Mouse (Mus musculus) myocyte (in vitro differentiated cells): ENCODE measurements at regions not wholly inside any gene's neighbourhood (a gene's known extent, or its start where the extent isn't known, plus 50 kb on each side); places are given as distances from the start of the nearest gene placed in this dataset.

Experiments used
- E2F4 ChIP-seq: IDR thresholded peaks from one replicate; pipeline ENCODE4 v1.6.1; 2011; ENCODE audit warnings: mild to moderate bottlenecking, control low read depth, moderate library complexity; ENCODE audit not compliant: insufficient read depth
- MAX ChIP-seq: IDR thresholded peaks from one replicate; pipeline ENCODE4 v1.6.1; 2011; ENCODE audit warnings: low read depth, mild to moderate bottlenecking, control low read depth
- MYOD1 ChIP-seq, 3 experiments: IDR thresholded peaks; one replicate each; pipeline ENCODE4 v1.6.1; 2011; ENCODE audit warnings: control low read depth in 2 of 3, low read depth in 2 of 3, mild to moderate bottlenecking in 2 of 3, moderate library complexity in 1 of 3; ENCODE audit not compliant: insufficient read length in 2 of 3, control insufficient read depth in 1 of 3
- POLR2A ChIP-seq: IDR thresholded peaks from one replicate; pipeline ENCODE4 v1.6.1; 2011; ENCODE audit warnings: low read depth, mild to moderate bottlenecking, control low read depth, moderate library complexity; ENCODE audit not compliant: insufficient read length
- POLR2AphosphoS2 ChIP-seq: IDR thresholded peaks from one replicate; pipeline ENCODE4 v1.6.1; 2011; ENCODE audit warnings: low read depth, control low read depth; ENCODE audit not compliant: insufficient read length
- TCF12 ChIP-seq: IDR thresholded peaks from one replicate; pipeline ENCODE4 v1.6.1; 2011; ENCODE audit warnings: mild to moderate bottlenecking, control low read depth; ENCODE audit not compliant: poor library complexity, insufficient read depth, severe bottlenecking

DNA sequence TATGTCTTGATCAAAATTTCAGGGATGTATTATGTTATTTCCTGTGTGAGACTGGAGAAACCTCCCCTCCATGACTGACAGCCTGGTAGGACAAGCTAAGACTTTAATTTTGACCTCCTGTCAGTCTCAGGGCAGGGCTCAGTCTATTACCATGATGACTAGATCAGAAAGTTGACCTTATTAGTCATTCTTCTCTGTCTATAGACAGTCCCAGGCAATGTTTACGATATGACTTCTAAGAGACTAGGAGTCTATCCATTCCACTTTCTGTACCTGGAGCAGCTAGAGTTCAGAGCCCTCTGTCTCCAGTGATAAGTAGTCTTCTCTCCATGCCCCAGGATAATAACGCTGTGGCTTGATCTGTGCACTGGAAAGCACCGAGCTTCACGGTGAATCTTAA lies 107.0 kb upstream of the Bcl6 start:
- TF ChIP-seq MAX: no peak
- TF ChIP-seq POLR2A: no peak
- TF ChIP-seq POLR2AphosphoS2: no peak
- no peak for TF ChIP-seq TCF12
- no peak for TF ChIP-seq MYOD1 (IDR thresholded peaks at IDR 0.05; ENCODE audit: control insufficient read depth in 1 of 3, insufficient read length in 2 of 3, low read depth in 2 of 3)
- TF ChIP-seq E2F4: no peak
